Mouse (Mus musculus) macrophage (primary cell): ENCODE results near the gene 2010111I01Rik. TPM values are rescaled to one million over a fixed set of nuclear protein-coding genes. Genes with fewer than 3 reads are reported as not detected.

Source experiments
- H3K27ac ChIP-seq: fragments of 350-480 bp; formaldehyde crosslinking; 2 replicates; pipeline ENCODE4 v1.9.0; 2021
- H3K36me3 ChIP-seq: fragments of 350-480 bp; formaldehyde crosslinking; 2 replicates; pipeline ENCODE4 v1.9.0; 2021; ENCODE audit errors: inconsistent target
- H3K4me3 ChIP-seq: fragments of 350-480 bp; formaldehyde crosslinking; 2 replicates; pipeline ENCODE4 v1.9.0; 2021; ENCODE audit errors: inconsistent target
- H3K79me2 ChIP-seq: fragments of 350-480 bp; formaldehyde crosslinking; 2 replicates; pipeline ENCODE4 v1.9.0; 2021; ENCODE audit errors: inconsistent target
- WGBS: methylation state at CpG from one replicate; pipeline ENCODE4 v1.1.7; 2026; ENCODE audit warnings: inconsistent platforms; ENCODE audit not compliant: missing documents; 5-methylcytosine and 5-hydroxymethylcytosine counted together
- polyA plus RNA-seq: library from polyadenylated mRNA; stranded (reverse); fragments of 250-400 nt; gene quantifications from 3 replicates; pipeline ENCODE4 v1.2.4, GENCODE M21; 2018; ENCODE audit warnings: inconsistent platforms

Gene 2010111I01Rik
- polyA plus RNA-seq, 1 experiment from 2014 or later: 59.3 TPM

- no peak overlapping the region for H3K4me3 ChIP-seq
- H3K79me2 ChIP-seq: no peaks in the 10 kb centered on the region
- H3K36me3 ChIP-seq: no peaks in the 10 kb centered on the region
- 100% methylated on average over 2 of the region's 2 CpGs for whole genome bisulfite sequencing
- no peak overlapping the region for H3K27ac ChIP-seq
These were observed 127.6 kb downstream of the 2010111I01Rik start for GRCm38 (mm10) chr13:63092299-63092698.

- no peak overlapping the region for H3K4me3 ChIP-seq
- H3K79me2 ChIP-seq: no peaks in the 10 kb centered on the region
- no peak overlapping the region for H3K27ac ChIP-seq
- H3K36me3 ChIP-seq: no peaks in the 10 kb centered on the region
- 100% methylated on average over 2 of the region's 2 CpGs for WGBS
These were observed 128.2 kb downstream of the 2010111I01Rik start for GRCm38 (mm10) chr13:63092874-63093273.

- Histone ChIP-seq H3K27ac (no peak overlapping the region), H3K36me3 (no peaks in the 10 kb centered on the region), H3K79me2 (no peaks in the 10 kb centered on the region), H3K4me3 (no peak overlapping the region)
- WGBS: 98% methylated on average over 6 of the region's 6 CpGs
These were observed 128.9 kb downstream of the 2010111I01Rik start for GRCm38 (mm10) chr13:63093636-63094035.

GRCm38 (mm10) chr13:63094317-63095131, 129.8 kb downstream of the 2010111I01Rik start:
- WGBS: 84% methylated on average over 8 of the region's 8 CpGs
- Histone ChIP-seq H3K36me3 (no peaks in the 10 kb centered on the region), H3K27ac (no peak overlapping the region), H3K79me2 (no peaks in the 10 kb centered on the region), H3K4me3 (no peak overlapping the region)

- H3K27ac ChIP-seq: no peak overlapping the region
- H3K36me3 ChIP-seq: no peaks in the 10 kb centered on the region
- 95% methylated on average over 3 of the region's 3 CpGs for WGBS
- H3K79me2 ChIP-seq: no peaks in the 10 kb centered on the region
- no peak overlapping the region for H3K4me3 ChIP-seq
These were observed 132.1 kb downstream of the 2010111I01Rik start for GRCm38 (mm10) chr13:63096764-63097163.

- no peaks in the 10 kb centered on the region for H3K79me2 ChIP-seq
- H3K27ac ChIP-seq: no peak overlapping the region
- H3K4me3 ChIP-seq: no peak overlapping the region
- WGBS: 95% methylated on average over 8 of the region's 8 CpGs
- H3K36me3 ChIP-seq: no peaks in the 10 kb centered on the region
These were observed 132.8 kb downstream of the 2010111I01Rik start for GRCm38 (mm10) chr13:63097440-63097930.

GRCm38 (mm10) chr13:63101761-63102160, 137.1 kb downstream of the 2010111I01Rik start:
- Histone ChIP-seq H3K4me3 (no peak overlapping the region), H3K79me2 (no peaks in the 10 kb centered on the region), H3K36me3 (no peaks in the 10 kb centered on the region), H3K27ac (no peak overlapping the region)
- 89% methylated on average over 12 of the region's 12 CpGs for WGBS

- whole genome bisulfite sequencing: 95% methylated on average over 8 of the region's 8 CpGs
- no peaks in the 10 kb centered on the region for H3K36me3 ChIP-seq
- no peaks in the 10 kb centered on the region for H3K79me2 ChIP-seq
- no peak overlapping the region for H3K27ac ChIP-seq
- H3K4me3 ChIP-seq: no peak overlapping the region
These were observed 138.3 kb downstream of the 2010111I01Rik start for GRCm38 (mm10) chr13:63102848-63103585.

GRCm38 (mm10) chr13:63106574-63106973, 141.9 kb downstream of the 2010111I01Rik start:
- H3K36me3 ChIP-seq: no peaks in the 10 kb centered on the region
- peak overlapping the region; percentile 100 for H3K27ac ChIP-seq
- WGBS: 95% methylated on average over 2 of the region's 2 CpGs
- H3K79me2 ChIP-seq: no peaks in the 10 kb centered on the region; the same call in 1 of the 2 replicates
- no peak overlapping the region for H3K4me3 ChIP-seq

- Histone ChIP-seq H3K4me3 (no peak overlapping the region), H3K79me2 (no peaks in the 10 kb centered on the region; the same call in 1 of the 2 replicates), H3K27ac (peak overlapping the region; percentile 100), H3K36me3 (no peaks in the 10 kb centered on the region)
- 3% methylated on average over 2 of the region's 2 CpGs for WGBS
These were observed 143.9 kb downstream of the 2010111I01Rik start for GRCm38 (mm10) chr13:63108601-63109000.

GRCm38 (mm10) chr13:63111297-63112042, 146.8 kb downstream of the 2010111I01Rik start:
- WGBS: 76% methylated on average over 5 of the region's 5 CpGs
- H3K4me3 ChIP-seq: no peak overlapping the region
- no peaks in the 10 kb centered on the region for H3K36me3 ChIP-seq
- peak overlapping the region; percentile 100 for H3K27ac ChIP-seq
- no peaks in the 10 kb centered on the region; the same call in 1 of the 2 replicates for H3K79me2 ChIP-seq

GRCm38 (mm10) chr13:63112043-63112597, 147.4 kb downstream of the 2010111I01Rik start:
- Histone ChIP-seq H3K79me2 (no peaks in the 10 kb centered on the region; the same call in 1 of the 2 replicates), H3K36me3 (no peaks in the 10 kb centered on the region), H3K4me3 (no peak overlapping the region), H3K27ac (peak overlapping the region; percentile 100)
- 53% methylated on average over 4 of the region's 4 CpGs for WGBS

GRCm38 (mm10) chr13:63112598-63113372, 148.1 kb downstream of the 2010111I01Rik start:
- 36% methylated on average over 10 of the region's 10 CpGs for WGBS
- Histone ChIP-seq H3K36me3 (no peaks in the 10 kb centered on the region), H3K79me2 (no peaks in the 10 kb centered on the region; the same call in 1 of the 2 replicates), H3K27ac (peak overlapping the region; percentile 100), H3K4me3 (no peak overlapping the region)
